Mouse (Mus musculus): ENCODE measurements around the gene Smad6.
A peak's percentile ranks its signal among the peaks of the same experiment; 100 is the strongest.

Gene Smad6

GRCm38 (mm10) chr9:63982937-63983632 is 38.8 kb downstream of the Smad6 start:
- DNase-seq: peak in 1 of 2 experiments; percentile 61

DNA sequence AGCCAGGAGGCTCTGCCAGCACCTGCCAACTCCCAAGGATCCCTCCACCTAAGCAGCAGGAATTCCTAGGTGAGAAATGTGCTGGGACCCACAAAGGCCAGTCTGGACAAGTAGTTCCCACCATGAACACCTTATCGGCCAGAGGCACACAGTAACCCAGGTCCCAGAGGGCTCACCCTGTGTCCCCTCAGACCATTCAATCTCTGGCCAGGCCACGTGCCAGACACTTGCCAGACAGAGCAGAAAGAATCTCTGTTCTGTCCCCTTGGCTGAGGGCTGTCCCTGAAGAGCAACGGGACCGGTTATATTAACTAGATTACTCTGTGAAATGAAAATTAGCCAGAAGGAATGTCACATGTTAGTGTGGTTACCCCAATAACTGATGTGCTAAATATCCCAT is 39.9 kb downstream of the Smad6 start:
- no peak for DNase-seq

DNA sequence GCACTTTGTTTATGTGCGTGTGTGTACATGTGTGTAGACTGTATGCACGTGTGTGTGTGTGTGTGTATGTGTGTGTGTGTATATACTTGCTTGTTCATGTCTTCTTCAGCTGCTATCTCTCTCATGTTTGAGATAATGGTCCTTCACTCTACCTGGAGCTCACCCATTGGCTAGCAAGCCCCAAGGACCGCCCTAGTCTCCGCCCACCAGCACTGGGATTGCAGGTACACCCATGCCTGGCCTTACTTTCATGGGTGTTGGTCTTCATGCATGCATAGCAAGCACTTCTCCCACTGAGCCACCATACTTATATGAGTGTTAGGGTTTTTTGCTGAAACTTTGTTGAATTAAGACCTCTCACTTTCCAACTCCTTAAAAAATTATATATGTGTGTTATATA is 40.5 kb downstream of the Smad6 start:
- no peak for DNase-seq

DNA sequence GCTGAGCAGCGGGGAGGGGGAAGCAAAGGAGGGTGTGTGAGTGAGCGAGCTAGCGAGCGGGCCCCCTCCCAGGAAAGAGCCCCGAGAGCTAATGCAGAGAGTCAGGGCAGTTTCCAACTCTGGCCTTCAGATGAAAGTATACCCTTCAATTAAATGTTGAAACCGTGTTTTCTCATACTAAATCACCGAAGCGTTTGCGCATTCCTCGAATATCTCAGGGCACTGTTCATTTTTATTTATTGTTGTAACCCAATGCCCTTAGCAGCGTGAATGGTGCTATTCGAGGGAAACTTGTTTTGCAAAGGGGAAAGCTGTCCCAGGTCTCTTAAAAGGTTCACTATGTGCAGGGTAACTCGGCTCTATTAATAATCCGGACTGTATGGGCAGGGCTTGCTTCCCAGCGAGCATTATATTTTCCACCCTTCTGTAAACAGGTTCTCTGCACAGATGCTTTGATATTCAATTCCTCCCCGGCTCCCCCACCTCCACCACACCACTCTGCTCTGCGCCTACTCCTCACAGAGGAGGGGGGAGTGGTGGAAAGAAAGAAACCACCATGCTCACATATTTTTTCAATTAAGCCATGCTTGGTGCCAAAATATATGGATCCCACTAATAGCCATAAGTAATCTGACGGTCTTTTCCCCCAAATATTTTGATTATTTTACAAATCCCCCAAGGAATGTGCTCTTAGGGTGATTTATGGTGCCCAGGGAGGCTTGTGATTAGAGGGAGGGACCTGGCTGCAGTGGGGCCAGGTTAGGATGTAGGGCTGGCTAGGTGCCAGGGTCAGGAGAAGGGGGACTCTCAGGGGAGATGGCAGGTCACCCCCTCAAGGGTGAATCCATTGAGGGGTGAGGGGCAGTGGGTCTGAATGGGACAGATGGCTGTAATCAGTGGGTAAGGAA is 41.4 kb downstream of the Smad6 start:
- DNase-seq: peak in 1 of 2 experiments; percentile 58

DNA sequence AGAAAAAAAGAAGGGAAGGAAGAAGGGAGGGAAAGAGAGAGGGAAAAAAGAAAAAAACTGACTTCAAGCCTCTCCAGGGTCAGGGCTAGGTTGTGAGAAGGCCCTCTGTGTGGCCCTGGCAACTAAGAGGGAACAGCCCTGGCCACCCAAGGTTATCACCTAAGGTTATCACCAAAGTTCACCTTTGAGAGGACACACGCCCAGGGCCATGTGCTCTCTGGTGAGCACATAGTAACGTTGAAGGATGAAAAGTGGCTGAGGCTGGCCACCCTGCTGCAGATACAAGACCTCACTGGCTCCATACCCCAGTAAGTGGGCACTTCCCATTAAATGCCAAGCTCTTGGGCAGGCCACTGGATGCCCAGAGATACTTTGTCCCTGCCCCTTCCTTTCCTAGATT is 42.6 kb downstream of the Smad6 start:
- DNase-seq: no peak

GRCm38 (mm10) chr9:63978682-63979081 is 43.2 kb downstream of the Smad6 start:
- no peak for DNase-seq

DNA sequence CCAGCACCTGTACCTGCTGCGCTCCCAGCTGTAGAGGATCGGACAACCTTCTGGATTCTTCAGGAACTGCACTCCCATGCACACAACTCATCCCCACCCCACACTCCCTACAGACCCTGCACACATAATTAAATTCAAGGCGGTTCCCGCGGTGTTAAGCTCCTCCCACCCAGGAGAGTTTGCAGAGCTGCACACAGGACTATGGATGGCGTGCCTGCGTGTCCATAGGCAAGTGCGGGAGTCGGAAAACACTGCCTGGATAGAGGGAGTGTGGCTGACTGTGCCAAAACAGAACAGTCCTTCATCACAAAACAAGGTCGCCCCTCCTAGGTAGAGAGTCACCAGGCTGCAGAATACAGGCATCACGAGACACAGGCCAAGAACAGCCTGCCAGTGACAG is 45.9 kb downstream of the Smad6 start:
- DNase-seq: peak; percentile 53 to 65

GRCm38 (mm10) chr9:63974258-63975023 is 47.4 kb downstream of the Smad6 start:
- DNase-seq: no peak

GRCm38 (mm10) chr9:63973662-63974190 is 48.1 kb downstream of the Smad6 start:
- DNase-seq: no peak

DNA sequence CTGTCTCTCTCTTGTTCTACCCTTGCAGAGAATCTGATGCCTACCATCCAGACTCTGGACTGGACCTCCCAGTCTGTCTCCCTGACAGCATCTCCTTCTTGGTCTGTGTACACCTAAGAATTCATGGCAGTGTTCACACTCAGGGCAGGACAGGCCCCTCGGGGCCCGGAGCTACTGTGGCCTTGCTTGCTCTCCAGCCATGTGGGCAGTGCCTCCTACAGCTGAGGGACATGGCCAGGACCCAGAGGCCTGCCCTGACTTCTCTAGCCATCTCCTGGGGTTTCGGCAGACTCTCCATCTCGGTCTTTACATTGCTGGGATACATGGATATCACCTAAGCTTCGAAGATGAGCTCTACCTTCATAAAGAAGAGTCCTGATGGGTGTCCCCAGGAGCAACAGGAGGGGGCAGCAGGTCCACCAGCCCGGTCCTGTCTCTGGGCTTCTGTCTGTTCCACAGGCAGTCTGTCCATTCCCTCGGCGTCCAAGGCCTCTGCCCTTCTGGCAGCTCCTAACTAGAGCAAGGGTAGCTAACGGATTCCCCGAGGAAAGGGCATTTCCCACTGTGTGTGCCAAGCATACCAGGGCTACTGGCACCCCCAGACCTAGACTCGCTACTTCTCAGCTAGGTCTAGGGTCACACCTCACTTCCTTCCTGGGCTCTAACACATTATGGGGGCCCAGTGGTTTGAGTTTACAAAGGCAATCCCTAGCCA is 49.1 kb downstream of the Smad6 start:
- DNase-seq: no peak

DNA sequence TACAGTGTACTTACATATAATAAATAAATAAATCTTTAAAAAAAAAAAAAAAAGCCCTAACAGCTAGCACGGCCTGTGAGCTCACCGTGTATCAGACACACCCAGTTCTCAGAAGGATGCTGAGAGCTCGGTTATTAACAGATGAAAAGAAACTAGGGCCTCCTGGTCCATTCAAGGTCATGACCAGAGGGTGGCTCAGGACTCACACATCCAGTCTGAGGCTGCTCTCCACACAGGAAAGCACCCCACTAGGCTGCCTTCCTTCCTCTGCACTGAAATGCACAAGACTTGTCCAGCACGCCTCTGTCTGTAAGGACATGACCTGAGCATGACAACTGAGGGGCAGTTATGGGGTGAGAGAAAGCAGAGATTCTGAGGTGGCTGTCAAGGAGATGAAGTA is 50.3 kb downstream of the Smad6 start:
- DNase-seq: no peak

GRCm38 (mm10) chr9:63970836-63971235 is 51.0 kb downstream of the Smad6 start:
- no peak for DNase-seq

GRCm38 (mm10) chr9:63970388-63970787 is 51.5 kb downstream of the Smad6 start:
- DNase-seq: peak in 1 of 2 experiments; percentile 60

GRCm38 (mm10) chr9:63969467-63969866 is 52.4 kb downstream of the Smad6 start:
- no peak for DNase-seq

DNA sequence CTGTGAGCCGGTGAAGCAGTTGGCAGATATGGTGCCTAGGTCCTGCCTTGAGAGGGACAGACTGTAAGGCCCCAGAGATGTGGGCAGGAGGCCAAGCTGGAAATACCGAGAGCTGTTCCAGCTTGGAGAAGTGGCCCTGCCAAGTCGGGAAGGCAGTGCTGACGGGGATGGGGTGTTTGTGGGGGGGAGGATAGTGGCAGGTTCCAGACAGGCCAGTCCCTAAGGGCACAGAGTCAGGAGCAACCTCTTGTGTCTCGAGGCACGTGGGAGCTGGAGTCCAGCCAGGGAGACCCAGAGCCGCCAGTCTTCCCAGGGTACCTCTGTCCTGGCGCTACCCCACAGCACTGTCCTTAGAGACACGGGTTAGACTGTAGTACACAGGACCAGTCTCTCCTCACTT is 53.3 kb downstream of the Smad6 start:
- DNase-seq: peak; percentile 87 to 92

DNA sequence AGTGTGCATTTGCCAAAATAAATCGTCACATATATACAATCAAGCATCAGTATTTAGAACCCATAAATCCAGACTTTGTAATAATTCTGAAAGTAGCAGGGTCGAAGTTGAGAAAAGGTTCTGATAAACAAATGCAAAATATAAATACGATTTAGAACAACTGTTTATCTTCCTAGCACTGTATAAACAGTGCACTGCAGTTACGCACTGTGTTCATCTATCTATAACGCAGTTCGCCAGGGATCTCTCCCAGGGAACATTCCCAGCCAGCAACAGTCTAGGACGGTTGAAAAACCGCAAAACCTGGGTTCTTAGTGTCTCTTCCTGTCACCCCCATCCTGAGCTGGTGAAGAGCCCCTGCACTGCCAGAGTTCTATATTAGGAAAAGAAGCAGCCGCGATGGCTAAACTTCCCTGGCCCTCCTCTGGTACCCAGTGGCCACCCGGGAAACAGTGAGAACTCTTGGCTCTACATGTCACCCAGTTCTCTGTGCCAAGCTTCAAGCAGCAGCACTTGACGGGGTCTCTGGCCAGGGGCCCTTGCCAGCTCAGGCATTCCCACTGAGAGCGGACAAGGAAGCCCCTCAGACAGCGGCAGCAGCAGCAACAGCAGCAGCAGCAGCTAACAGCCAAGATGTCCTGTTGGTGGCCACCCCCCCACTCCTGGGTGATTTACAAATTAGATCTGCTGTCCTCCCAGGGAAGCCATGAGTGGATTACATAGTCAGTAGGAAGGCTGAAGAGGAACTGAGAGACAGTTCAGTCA is 54.3 kb downstream of the Smad6 start:
- DNase-seq: peak in 1 of 2 experiments; percentile 62

DNA sequence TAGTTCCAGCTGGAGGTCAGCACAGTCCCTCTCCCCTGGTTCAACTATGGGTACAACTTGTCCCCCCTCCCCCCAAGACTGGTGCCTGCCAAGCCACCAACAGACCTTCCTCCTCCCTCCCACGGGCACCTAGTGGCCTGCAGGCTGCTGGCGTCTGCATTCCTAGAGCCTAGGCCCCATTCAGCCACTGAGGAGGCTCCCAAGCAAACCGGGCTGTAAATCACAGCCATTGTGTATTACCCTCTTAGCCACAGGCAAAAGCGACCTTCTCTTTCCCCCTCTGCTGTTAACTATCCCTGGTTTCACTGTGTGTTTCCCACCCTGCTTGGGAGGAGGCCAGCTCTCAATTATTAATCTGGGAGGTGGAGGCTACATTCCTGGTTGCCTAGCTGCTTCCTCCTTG is 56.3 kb downstream of the Smad6 start:
- DNase-seq: peak; percentile 68 to 80

DNA sequence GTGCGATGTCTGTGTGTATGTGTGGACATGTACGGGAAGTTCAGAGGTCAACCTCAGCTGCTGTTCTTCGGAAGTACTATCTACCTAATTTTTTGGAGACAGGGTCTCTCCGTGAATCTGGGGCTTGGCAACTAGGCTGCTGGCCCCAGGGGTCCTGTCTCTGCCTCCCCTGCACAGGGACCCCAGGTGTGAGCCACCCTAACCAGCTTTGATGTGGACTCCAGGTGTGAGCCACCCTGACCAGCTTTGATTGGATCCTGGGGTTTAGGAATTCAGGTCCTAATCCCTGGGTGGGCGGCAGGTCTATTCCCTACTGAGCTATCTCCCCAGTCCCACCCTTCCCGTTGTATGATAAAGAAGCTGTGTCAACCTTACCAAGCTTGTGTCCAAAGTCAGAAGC is 60.0 kb downstream of the Smad6 start:
- DNase-seq: no peak

DNA sequence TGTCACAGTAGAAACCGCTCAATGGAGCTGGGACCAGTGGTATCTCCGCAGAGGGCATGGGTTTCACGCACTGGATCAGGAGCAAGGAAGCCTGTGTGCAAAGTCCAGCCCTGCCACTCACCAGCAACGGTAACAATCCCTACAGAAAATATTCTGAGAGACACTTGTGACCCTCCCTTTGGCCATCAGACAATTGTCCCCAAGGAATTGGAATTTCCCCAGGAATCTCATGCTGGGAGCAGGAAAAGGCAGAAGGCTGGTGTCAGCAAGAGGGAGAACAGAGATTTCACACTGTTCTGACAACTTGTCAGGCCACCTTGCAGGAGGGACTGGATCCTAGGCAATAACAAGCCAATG is 61.1 kb downstream of the Smad6 start:
- DNase-seq: no peak

DNA sequence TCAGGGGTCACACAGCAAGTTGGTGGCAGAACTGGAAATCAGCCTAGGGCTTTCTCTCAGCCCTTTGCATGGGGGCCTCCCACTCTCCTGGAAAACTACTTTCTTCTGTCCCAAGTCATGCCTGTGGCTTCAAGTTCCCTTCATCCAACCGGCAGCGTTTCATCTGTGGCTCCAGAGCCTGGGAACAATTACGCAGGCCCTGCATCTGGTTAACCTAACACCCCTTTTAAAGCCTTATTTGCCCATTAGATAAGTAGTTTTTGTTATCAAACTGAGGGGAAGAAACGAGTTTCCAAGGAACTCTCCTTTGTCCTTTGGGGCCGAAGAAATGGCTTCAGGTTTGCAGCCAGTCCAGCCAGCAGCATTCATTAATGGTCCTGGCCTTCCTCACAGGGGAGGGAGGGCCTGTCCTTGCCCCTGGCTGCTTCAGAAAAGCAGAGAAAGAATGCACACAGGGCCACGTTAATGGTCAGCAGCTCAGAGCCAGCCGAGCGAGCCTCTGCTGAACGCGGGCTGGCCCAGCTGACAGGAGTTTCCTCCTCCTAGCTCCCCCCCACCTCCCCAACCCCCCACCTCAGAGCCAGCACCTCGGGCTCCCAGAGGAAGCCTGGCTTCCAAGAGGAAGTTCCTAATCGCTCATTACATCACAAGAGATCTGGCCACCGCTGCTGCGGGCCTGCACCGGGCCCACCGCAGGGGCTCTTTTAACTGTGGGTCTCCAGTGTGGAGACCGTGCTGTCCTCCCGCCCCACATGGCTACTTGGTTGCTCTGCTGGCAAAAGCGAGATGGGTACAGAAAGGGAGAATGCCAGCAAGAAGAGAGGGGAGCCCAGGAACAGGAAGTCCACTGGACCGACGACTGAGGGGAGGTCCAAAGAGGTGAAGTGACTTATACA is 61.7 kb downstream of the Smad6 start:
- peak; percentile 78 to 86 for DNase-seq
